Mouse (Mus musculus) embryonic facial prominence, embryonic 15.5 days (tissue): ENCODE results near the gene Adam22. TPM values are rescaled to one million over a fixed set of nuclear protein-coding genes. Genes with fewer than 3 reads are reported as not detected.
A peak's percentile ranks its signal among the peaks of the same experiment; 100 is the strongest.

Experiments used
- ATAC-seq: fragments of 200-750 bp; cut with Nextera tagmentation; 2 replicates; pipeline ENCODE4 v1.8.0; 2017; ENCODE audit warnings: low read depth, moderate TSS enrichment; ENCODE audit not compliant: insufficient number of reproducible peaks, low FRiP score, low TSS enrichment
- H3K27ac ChIP-seq: fragments of 300-500 bp; sonication (generic); replicated peaks from 2 replicates; pipeline ENCODE4 v1.5.1; 2015; ENCODE audit warnings: mild to moderate bottlenecking, inconsistent platforms
- H3K27me3 ChIP-seq: fragments of 300-500 bp; sonication (generic); 2 replicates; pipeline ENCODE4 v1.6.1; 2015; ENCODE audit warnings: inconsistent platforms
- H3K36me3 ChIP-seq: fragments of 300-500 bp; sonication (generic); 2 replicates; pipeline ENCODE4 v1.6.1; 2015; ENCODE audit warnings: mild to moderate bottlenecking, inconsistent platforms
- H3K4me1 ChIP-seq: fragments of 300-500 bp; sonication (generic); 2 replicates; pipeline ENCODE4 v1.6.1; 2015; ENCODE audit warnings: inconsistent platforms
- H3K4me2 ChIP-seq: fragments of 300-500 bp; sonication (generic); replicated peaks from 2 replicates; pipeline ENCODE4 v1.6.1; 2015; ENCODE audit warnings: mild to moderate bottlenecking, inconsistent platforms
- H3K4me3 ChIP-seq: fragments of 300-500 bp; sonication (generic); replicated peaks from 2 replicates; pipeline ENCODE4 v1.5.1; 2015; ENCODE audit warnings: mild to moderate bottlenecking, inconsistent platforms
- H3K9ac ChIP-seq: fragments of 300-500 bp; sonication (generic); 2 replicates; pipeline ENCODE4 v1.6.1; 2015; ENCODE audit warnings: inconsistent platforms
- H3K9me3 ChIP-seq: fragments of 300-500 bp; sonication (generic); replicated peaks from 2 replicates; pipeline ENCODE4 v1.6.1; 2016; ENCODE audit warnings: inconsistent platforms
- WGBS: fragments of 180-500 bp; shearing (Covaris S2); methylation state at CpG from one replicate; pipeline ENCODE4 v1.1.7; 2015; 5-methylcytosine and 5-hydroxymethylcytosine counted together
- polyA plus RNA-seq: library from polyadenylated mRNA; unstranded; fragments of >200 nt; fragmentation: Nextera tagmentation; extraction: Ambion mirVana; gene quantifications from 2 replicates; pipeline ENCODE4 v1.2.1, GENCODE M21; 2015

Gene Adam22
- polyA plus RNA-seq, 1 experiment from 2014 or later, result 11.5 TPM

- Histone ChIP-seq H3K9ac (no peak overlapping the region), H3K36me3 (peaks cover 2% of the 10 kb centered on the region; the same call in 1 of the 2 replicates), H3K4me3 (no peak overlapping the region), H3K4me2 (no peak overlapping the region), H3K4me1 (no peaks in the 10 kb centered on the region), H3K27me3 (no peaks in the 10 kb centered on the region), H3K9me3 (no peaks in the 10 kb centered on the region), H3K27ac (no peak overlapping the region)
- no peak for ATAC-seq
- 73% methylated on average over 3 of the region's 3 CpGs for WGBS
These were observed 279.8 kb downstream of the Adam22 start for GRCm38 (mm10) chr5:8088147-8088546.

- Histone ChIP-seq H3K9me3 (no peaks in the 10 kb centered on the region), H3K4me2 (no peak overlapping the region), H3K27ac (no peak overlapping the region), H3K4me3 (no peak overlapping the region), H3K9ac (no peak overlapping the region), H3K27me3 (no peaks in the 10 kb centered on the region), H3K36me3 (no peaks in the 10 kb centered on the region), H3K4me1 (no peaks in the 10 kb centered on the region)
- ATAC-seq, result no peak
- WGBS, result 90% methylated on average over 3 of the region's 3 CpGs
These were observed 282.3 kb downstream of the Adam22 start for GRCm38 (mm10) chr5:8085661-8086060.

GRCm38 (mm10) chr5:8082800-8083509 is 285.0 kb downstream of the Adam22 start:
- H3K9ac ChIP-seq, result no peak overlapping the region
- H3K36me3 ChIP-seq, result no peaks in the 10 kb centered on the region
- H3K9me3 ChIP-seq, result no peaks in the 10 kb centered on the region
- no peak overlapping the region for H3K27ac ChIP-seq
- WGBS, result 62% methylated on average over 20 of the region's 20 CpGs
- no peak for ATAC-seq
- H3K4me1 ChIP-seq, result no peaks in the 10 kb centered on the region
- no peaks in the 10 kb centered on the region for H3K27me3 ChIP-seq
- no peak overlapping the region for H3K4me2 ChIP-seq
- H3K4me3 ChIP-seq, result no peak overlapping the region

- 58% methylated on average over 8 of the region's 8 CpGs for WGBS
- H3K9me3 ChIP-seq, result no peaks in the 10 kb centered on the region
These were observed 290.5 kb downstream of the Adam22 start for GRCm38 (mm10) chr5:8077481-8077880.

GRCm38 (mm10) chr5:8073901-8074561 is 293.9 kb downstream of the Adam22 start:
- no peaks in the 10 kb centered on the region for H3K9me3 ChIP-seq
- H3K27ac ChIP-seq, result no peak overlapping the region
- no peaks in the 10 kb centered on the region for H3K4me1 ChIP-seq
- WGBS, result 92% methylated on average over 9 of the region's 9 CpGs
- peaks cover 11% of the 10 kb centered on the region for H3K36me3 ChIP-seq
- no peaks in the 10 kb centered on the region for H3K27me3 ChIP-seq
- ATAC-seq, result no peak
- no peak overlapping the region for H3K4me2 ChIP-seq
- no peak overlapping the region for H3K4me3 ChIP-seq
- no peak overlapping the region for H3K9ac ChIP-seq

More at GRCm38 (mm10) chr5:8077481-8077880, 290.5 kb downstream of the Adam22 start:
- Histone ChIP-seq H3K27ac (no peak overlapping the region), H3K36me3 (peaks cover 11% of the 10 kb centered on the region), H3K4me2 (no peak overlapping the region), H3K9ac (no peak overlapping the region), H3K4me3 (no peak overlapping the region), H3K4me1 (no peaks in the 10 kb centered on the region), H3K27me3 (no peaks in the 10 kb centered on the region)
- no peak for ATAC-seq

- no peak for ATAC-seq
- 89% methylated on average over 9 of the region's 9 CpGs for WGBS
- no peaks in the 10 kb centered on the region for H3K27me3 ChIP-seq
These were observed 294.6 kb downstream of the Adam22 start for GRCm38 (mm10) chr5:8073406-8073805.

GRCm38 (mm10) chr5:8063207-8063606 is 304.8 kb downstream of the Adam22 start:
- no peaks in the 10 kb centered on the region for H3K4me1 ChIP-seq
- H3K27me3 ChIP-seq, result no peaks in the 10 kb centered on the region
- WGBS, result 75% methylated on average over 6 of the region's 6 CpGs
- no peak for ATAC-seq
- no peak overlapping the region for H3K9ac ChIP-seq
- no peaks in the 10 kb centered on the region for H3K9me3 ChIP-seq
- no peak overlapping the region for H3K27ac ChIP-seq
- H3K4me3 ChIP-seq, result no peak overlapping the region
- H3K4me2 ChIP-seq, result no peak overlapping the region
- H3K36me3 ChIP-seq, result peaks cover 67% of the 10 kb centered on the region

More at GRCm38 (mm10) chr5:8073406-8073805, 294.6 kb downstream of the Adam22 start:
- Histone ChIP-seq H3K9ac (no peak overlapping the region), H3K4me2 (no peak overlapping the region), H3K36me3 (peaks cover 11% of the 10 kb centered on the region), H3K4me1 (no peaks in the 10 kb centered on the region), H3K4me3 (no peak overlapping the region), H3K9me3 (no peaks in the 10 kb centered on the region), H3K27ac (no peak overlapping the region)

GRCm38 (mm10) chr5:8062469-8062868 is 305.5 kb downstream of the Adam22 start:
- no peak overlapping the region for H3K4me2 ChIP-seq
- H3K27ac ChIP-seq, result no peak overlapping the region
- ATAC-seq, result no peak
- no peaks in the 10 kb centered on the region for H3K9me3 ChIP-seq
- 90% methylated on average over 2 of the region's 2 CpGs for WGBS
- H3K27me3 ChIP-seq, result no peaks in the 10 kb centered on the region
- H3K4me1 ChIP-seq, result peaks cover 1% of the 10 kb centered on the region; the same call in 1 of the 2 replicates
- no peak overlapping the region for H3K4me3 ChIP-seq
- H3K9ac ChIP-seq, result no peak overlapping the region
- peaks cover 70% of the 10 kb centered on the region for H3K36me3 ChIP-seq

- H3K27me3 ChIP-seq, result no peaks in the 10 kb centered on the region
- H3K27ac ChIP-seq, result no peak overlapping the region
- H3K4me3 ChIP-seq, result no peak overlapping the region
- no peak for ATAC-seq
- peaks cover 15% of the 10 kb centered on the region for H3K4me1 ChIP-seq
- peaks cover 27% of the 10 kb centered on the region for H3K36me3 ChIP-seq
- H3K9ac ChIP-seq, result no peak overlapping the region
- no peak overlapping the region for H3K4me2 ChIP-seq
- 92% methylated on average over 7 of the region's 7 CpGs for WGBS
- no peaks in the 10 kb centered on the region for H3K9me3 ChIP-seq
These were observed 309.9 kb downstream of the Adam22 start for GRCm38 (mm10) chr5:8058056-8058455.

GRCm38 (mm10) chr5:8057018-8057323 is 311.0 kb downstream of the Adam22 start:
- Histone ChIP-seq H3K9me3 (no peaks in the 10 kb centered on the region), H3K27ac (peak overlapping the region; percentile 94; the same call in 1 of the 2 replicates), H3K4me3 (peak overlapping the region; percentile 80), H3K36me3 (peaks cover 24% of the 10 kb centered on the region), H3K4me2 (peak overlapping the region; percentile 60), H3K27me3 (no peaks in the 10 kb centered on the region), H3K9ac (peak overlapping the region; percentile 70), H3K4me1 (peaks cover 15% of the 10 kb centered on the region)
- WGBS, result 47% methylated on average over 5 of the region's 5 CpGs
- no peak for ATAC-seq

GRCm38 (mm10) chr5:8056141-8057017 is 311.6 kb downstream of the Adam22 start:
- Histone ChIP-seq H3K36me3 (peaks cover 21% of the 10 kb centered on the region), H3K4me2 (peak overlapping the region; percentile 60), H3K27me3 (no peaks in the 10 kb centered on the region), H3K4me3 (peak overlapping the region; percentile 80), H3K4me1 (peaks cover 15% of the 10 kb centered on the region), H3K9me3 (no peaks in the 10 kb centered on the region), H3K27ac (peak overlapping the region; percentile 94), H3K9ac (peak overlapping the region; percentile 70)
- WGBS, result under 1% methylated on average over 60 of the region's 60 CpGs
- ATAC-seq, result peak; percentile 97
